Comparison of ENCODE assay signal across 17 mouse cellular contexts in genomic region chr4:136875012-136875411, GRCm38 (mm10). TPM values are rescaled to one million over a fixed set of nuclear protein-coding genes. Genes with fewer than 3 reads are reported as not detected.
"Had no signal": no experiment of that assay in that cellular context is flagged by ENCODE, and none has a peak within 500 bp of the region (broad histone marks: within the 10 kb centered on the region; RNA-seq: fewer than 3 reads in every experiment).

No protein-coding gene starts in this region.

- ATAC-seq: hindbrain, postnatal 0 days; intestine, embryonic 16.5 days; liver, embryonic 12.5 days had no signal

- DNase-seq: gastrocnemius, postnatal 14 days; gastrocnemius, postnatal 36 days; heart, adult 11 months; heart, adult 2 months; heart, postnatal 14 days; heart, postnatal 36 days; kidney, adult 11 months; kidney, adult 2 months; kidney, adult 9 months; kidney, postnatal 14 days; kidney, postnatal 36 days; layer of hippocampus, adult 9-11 months; layer of hippocampus, postnatal 36 days had no signal

RNA-seq across cellular contexts. Expression of gene C1qa, which starts 23.6 kb away (rescaled TPM):
- total RNA-seq: hematopoietic stem cell, adult 5-6 weeks had no signal
